Mouse (Mus musculus): ENCODE data around the gene Lrp11.

DNA sequence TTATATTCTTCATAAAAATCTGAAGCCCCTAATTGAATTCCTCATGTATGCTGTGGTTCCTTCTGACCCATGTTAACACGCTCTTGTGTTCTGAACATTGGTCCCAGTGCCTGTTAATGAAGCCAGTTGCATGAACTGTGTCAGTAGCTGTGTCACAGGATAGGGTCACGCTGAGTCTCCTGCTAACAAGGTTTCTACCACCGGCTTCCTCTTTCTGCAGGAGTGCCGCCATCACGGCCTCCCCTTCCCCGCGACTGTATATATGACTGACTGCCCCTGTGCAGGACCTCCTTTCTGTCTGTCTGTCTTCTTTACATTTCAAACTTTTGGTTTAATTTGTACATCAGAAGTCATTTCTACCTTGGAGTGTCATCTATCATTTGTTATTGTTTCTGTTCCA lies 8.6 kb downstream of the Lrp11 start:
- TF ChIP-seq CTCF (IDR thresholded peaks at IDR 0.05; ENCODE audit: low read depth): no peak
- TF ChIP-seq EP300 (IDR thresholded peaks at IDR 0.05; ENCODE audit: low read depth): no peak

Data from liver, postnatal 0 days (tissue).